Mouse (Mus musculus) stomach, embryonic 14.5 days (tissue): ENCODE data around the gene Higd1a. TPM values are rescaled to one million over a fixed set of nuclear protein-coding genes. Genes with fewer than 3 reads are reported as not detected.

Experiments used
- ATAC-seq: fragments of 200-750 bp; cut with Nextera tagmentation; 2 replicates; pipeline ENCODE4 v1.8.0; 2017; ENCODE audit warnings: low read depth, moderate TSS enrichment; ENCODE audit not compliant: insufficient number of reproducible peaks, insufficient read depth, low FRiP score
- H3K27ac ChIP-seq: fragments of 300-500 bp; sonication (generic); 2 replicates; pipeline ENCODE4 v1.5.1; 2014; ENCODE audit warnings: mild to moderate bottlenecking, low read length, moderate library complexity, mixed read lengths
- H3K27me3 ChIP-seq: fragments of 300-500 bp; sonication (generic); 2 replicates; pipeline ENCODE4 v1.6.1; 2014; ENCODE audit warnings: low read length, control low read depth, mixed read lengths; ENCODE audit not compliant: control insufficient read depth, insufficient read depth
- H3K36me3 ChIP-seq: fragments of 300-500 bp; sonication (generic); 2 replicates; pipeline ENCODE4 v1.6.1; 2014; ENCODE audit warnings: mild to moderate bottlenecking, control low read depth, low read length, moderate library complexity, mixed read lengths; ENCODE audit not compliant: control insufficient read depth, insufficient read depth
- H3K4me1 ChIP-seq: fragments of 300-500 bp; sonication (generic); 2 replicates; pipeline ENCODE4 v1.6.1; 2014; ENCODE audit warnings: low read length, control low read depth, mixed read lengths; ENCODE audit not compliant: control insufficient read depth, insufficient read depth
- H3K4me2 ChIP-seq: fragments of 300-500 bp; sonication (generic); replicated peaks from 2 replicates; pipeline ENCODE4 v1.6.1; 2014; ENCODE audit warnings: low read depth, low read length, control low read depth
- H3K4me3 ChIP-seq: fragments of 300-500 bp; sonication (generic); 2 replicates; pipeline ENCODE4 v1.5.1; 2014; ENCODE audit warnings: low read depth, low read length, control low read depth
- H3K9ac ChIP-seq: fragments of 300-500 bp; sonication (generic); replicated peaks from 2 replicates; pipeline ENCODE4 v1.6.1; 2014; ENCODE audit warnings: low read depth, mild to moderate bottlenecking, control low read depth, low read length, moderate library complexity, mixed read lengths
- H3K9me3 ChIP-seq: fragments of 300-500 bp; sonication (generic); 2 replicates; pipeline ENCODE4 v1.6.1; 2016; ENCODE audit warnings: low read depth, low read length, control low read depth; ENCODE audit not compliant: control insufficient read depth
- WGBS: fragments of 180-500 bp; shearing (Covaris S2); extraction: QIAGEN DNeasy Blood & Tissue Kit; methylation state at CpG from one replicate; pipeline ENCODE4 v1.1.7; 2014; 5-methylcytosine and 5-hydroxymethylcytosine counted together
- polyA plus RNA-seq: library from polyadenylated mRNA; unstranded; fragments of >200 nt; fragmentation: Nextera tagmentation; extraction: Ambion mirVana; gene quantifications from 2 replicates; pipeline ENCODE4 v1.2.1, GENCODE M21; 2014

The Higd1a gene
- polyA plus RNA-seq, 1 experiment from 2014 or later, result 289 TPM

GRCm38 (mm10) chr9:121838829-121839621 is 19.1 kb downstream of the Higd1a start, which contains the start of gene Ccdc13:
Gene Ccdc13 (minus strand): TSS chr9:121839461.
- Histone ChIP-seq H3K4me3 (peak within 1 kb of the TSS; percentile 38), H3K27ac (no peak within 1 kb of the TSS), H3K4me2 (peak within 1 kb of the TSS; percentile 56), H3K9ac (no peak within 1 kb of the TSS), H3K36me3 (no peaks in the 10 kb centered on the region), H3K9me3 (no peaks in the 10 kb centered on the region), H3K27me3 (no peaks in the 10 kb centered on the region), H3K4me1 (no peaks in the 10 kb centered on the region)
- 4% methylated on average over 61 of the region's 61 CpGs for WGBS
- peak; percentile 88; the same call in 1 of the 2 replicates for ATAC-seq

GRCm38 (mm10) chr9:121838008-121838407 is 20.2 kb downstream of the Higd1a start:
- Histone ChIP-seq H3K9ac (no peak overlapping the region), H3K27me3 (no peaks in the 10 kb centered on the region), H3K9me3 (no peaks in the 10 kb centered on the region), H3K4me1 (no peaks in the 10 kb centered on the region), H3K4me2 (no peak overlapping the region), H3K4me3 (no peak overlapping the region), H3K27ac (no peak overlapping the region), H3K36me3 (no peaks in the 10 kb centered on the region)
- ATAC-seq, result no peak
- WGBS, result 90% methylated on average over 6 of the region's 6 CpGs

GRCm38 (mm10) chr9:121833825-121834224 is 24.3 kb downstream of the Higd1a start:
- H3K36me3 ChIP-seq, result no peaks in the 10 kb centered on the region
- no peak for ATAC-seq
- WGBS, result 77% methylated on average over 11 of the region's 11 CpGs
- H3K27me3 ChIP-seq, result no peaks in the 10 kb centered on the region
- H3K4me1 ChIP-seq, result no peaks in the 10 kb centered on the region
- no peak overlapping the region for H3K4me3 ChIP-seq
- no peak overlapping the region for H3K4me2 ChIP-seq
- no peak overlapping the region for H3K27ac ChIP-seq
- H3K9me3 ChIP-seq, result no peaks in the 10 kb centered on the region
- no peak overlapping the region for H3K9ac ChIP-seq

GRCm38 (mm10) chr9:121830956-121831293 is 27.2 kb downstream of the Higd1a start:
- no peaks in the 10 kb centered on the region for H3K9me3 ChIP-seq
- H3K27me3 ChIP-seq, result no peaks in the 10 kb centered on the region
- H3K9ac ChIP-seq, result no peak overlapping the region; the same call in 1 of the 2 replicates
- no peak for ATAC-seq
- WGBS, result 20% methylated on average over 6 of the region's 6 CpGs
- no peak overlapping the region for H3K4me2 ChIP-seq
- H3K36me3 ChIP-seq, result no peaks in the 10 kb centered on the region
- no peak overlapping the region for H3K4me3 ChIP-seq
- no peaks in the 10 kb centered on the region for H3K4me1 ChIP-seq
- H3K27ac ChIP-seq, result no peak overlapping the region

GRCm38 (mm10) chr9:121830243-121830955 is 27.8 kb downstream of the Higd1a start:
- H3K9me3 ChIP-seq, result no peaks in the 10 kb centered on the region
- H3K4me1 ChIP-seq, result no peaks in the 10 kb centered on the region
- ATAC-seq, result 0 out of 2 replicates have a peak, but pooled peaks have one; percentile 28
- no peak overlapping the region for H3K27ac ChIP-seq
- no peak overlapping the region for H3K4me3 ChIP-seq
- H3K36me3 ChIP-seq, result no peaks in the 10 kb centered on the region
- H3K27me3 ChIP-seq, result no peaks in the 10 kb centered on the region
- WGBS, result 78% methylated on average over 6 of the region's 6 CpGs
- no peak overlapping the region for H3K4me2 ChIP-seq
- H3K9ac ChIP-seq, result no peak overlapping the region; the same call in 1 of the 2 replicates

- Histone ChIP-seq H3K27me3 (no peaks in the 10 kb centered on the region), H3K36me3 (no peaks in the 10 kb centered on the region), H3K27ac (no peak overlapping the region), H3K4me1 (no peaks in the 10 kb centered on the region), H3K9ac (no peak overlapping the region), H3K9me3 (no peaks in the 10 kb centered on the region), H3K4me3 (no peak overlapping the region), H3K4me2 (no peak overlapping the region)
- no peak for ATAC-seq
- 58% methylated on average over 7 of the region's 7 CpGs for WGBS
Observed at GRCm38 (mm10) chr9:121829270-121829992, 28.7 kb downstream of the Higd1a start.

GRCm38 (mm10) chr9:121828314-121828713 is 29.8 kb downstream of the Higd1a start:
- Histone ChIP-seq H3K27ac (no peak overlapping the region), H3K4me1 (no peaks in the 10 kb centered on the region), H3K27me3 (no peaks in the 10 kb centered on the region), H3K4me3 (no peak overlapping the region), H3K9me3 (no peaks in the 10 kb centered on the region), H3K9ac (no peak overlapping the region), H3K36me3 (no peaks in the 10 kb centered on the region), H3K4me2 (no peak overlapping the region)
- ATAC-seq, result no peak
- 69% methylated on average over 6 of the region's 6 CpGs for WGBS

GRCm38 (mm10) chr9:121826356-121826755 is 31.8 kb downstream of the Higd1a start:
- Histone ChIP-seq H3K36me3 (no peaks in the 10 kb centered on the region), H3K27ac (no peak overlapping the region), H3K4me1 (no peaks in the 10 kb centered on the region), H3K27me3 (no peaks in the 10 kb centered on the region), H3K4me2 (no peak overlapping the region), H3K4me3 (no peak overlapping the region), H3K9ac (no peak overlapping the region), H3K9me3 (no peaks in the 10 kb centered on the region)
- no peak for ATAC-seq
- WGBS, result 87% methylated on average over 3 of the region's 3 CpGs
